ENCODE assay signal across 1 mouse cellular context in the genomic region with DNA sequence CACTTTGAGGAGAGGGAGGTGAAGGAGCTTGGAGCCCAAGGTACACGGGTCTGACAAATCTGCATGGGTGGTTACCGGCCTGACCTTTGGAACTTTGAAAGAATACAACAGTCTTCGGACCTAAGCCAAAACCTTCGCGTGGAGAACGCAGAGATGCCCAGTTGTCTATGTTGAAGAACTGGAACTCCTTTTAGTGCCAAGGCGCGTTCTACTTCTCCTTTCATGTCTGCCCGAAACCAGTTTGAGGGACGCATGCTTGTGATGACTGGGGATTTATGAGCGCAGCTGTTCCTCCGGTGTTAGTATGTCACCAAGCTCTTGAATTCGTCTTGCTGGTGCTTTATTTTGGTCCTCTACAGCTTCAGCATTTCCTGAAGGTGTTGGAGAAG.
TF ChIP-seq lines count a peak whose summit lies in the region.

No protein-coding gene starts in this region.

TF ChIP-seq in CH12.LX, 34 proteins besides CTCF, POLR2A, EP300 and RAD21 (continued from another document):
- TF ChIP-seq MAX (IDR thresholded peaks at IDR 0.05; ENCODE audit: low read length) (peak; percentile 65; the same call in 1 of the 2 replicates), SMC3 (IDR thresholded peaks at IDR 0.05; ENCODE audit: low read depth, low read length) (no peak), BHLHE40 (IDR thresholded peaks at IDR 0.05; ENCODE audit: low read depth, low read length) (no peak), MAZ (IDR thresholded peaks at IDR 0.05; ENCODE audit: low read depth, low read length) (no peak), JUND (conservative IDR thresholded peaks at IDR 0.05; ENCODE audit: low read depth, low read length) (no peak), MXI1 (IDR thresholded peaks at IDR 0.05; ENCODE audit: low read depth, low read length) (0 out of 2 replicates have a peak, but pooled peaks have one; percentile 47), USF2 (conservative IDR thresholded peaks at IDR 0.05; ENCODE audit: low read depth, low read length) (no peak), MYC (IDR thresholded peaks at IDR 0.05; ENCODE audit: low read depth, low read length) (peak; percentile 50; the same call in 1 of the 2 replicates), USF1 (IDR thresholded peaks at IDR 0.05; ENCODE audit: low read depth, low read length) (no peak), CHD1 (IDR thresholded peaks at IDR 0.05; ENCODE audit: low read depth, low read length) (no peak; the same call in 1 of the 2 replicates), POLR2AphosphoS2 (IDR thresholded peaks at IDR 0.05; ENCODE audit: low read depth, low read length) (no peak), RCOR1 (conservative IDR thresholded peaks at IDR 0.05; ENCODE audit: low read depth, low read length) (no peak), SIN3A (IDR thresholded peaks at IDR 0.05; ENCODE audit: low read length) (no peak), GABPA (IDR thresholded peaks at IDR 0.05; ENCODE audit: insufficient replicate concordance, low read depth, low read length) (no peak), MEF2A (IDR thresholded peaks at IDR 0.05; ENCODE audit: borderline replicate concordance, low read depth, low read length) (no peak), NELFE (IDR thresholded peaks at IDR 0.05; ENCODE audit: low read depth, low read length) (no peak), TBP (conservative IDR thresholded peaks at IDR 0.05; ENCODE audit: low read depth, low read length) (0 out of 2 replicates have a peak, but pooled peaks have one; percentile 34), ELF1 (IDR thresholded peaks at IDR 0.05; ENCODE audit: low read depth, low read length) (no peak), MAFK (IDR thresholded peaks at IDR 0.05; ENCODE audit: insufficient replicate concordance, low read length) (no peak), ZNF384 (IDR thresholded peaks at IDR 0.05; ENCODE audit: low read depth, low read length) (no peak), E2F4 (IDR thresholded peaks at IDR 0.05; ENCODE audit: insufficient replicate concordance, low read depth, low read length) (no peak), CHD2 (IDR thresholded peaks at IDR 0.05; ENCODE audit: low read length) (no peak), NRF1 (IDR thresholded peaks at IDR 0.05; ENCODE audit: low read depth, low read length) (no peak)
